Mouse (Mus musculus) Patski (cell line): ENCODE results near the gene Snd1. TPM values are rescaled to one million over a fixed set of nuclear protein-coding genes. Genes with fewer than 3 reads are reported as not detected.

Experiments
- ATAC-seq: fragments of 100-300 bp; one replicate; pipeline ENCODE4 v1.8.0; 2021
- CTCF ChIA-PET: fragments of 350-600 bp; sonication (Branson Sonifier 250); formaldehyde crosslinking; loops from one replicate; lab custom pipeline; 2022; ENCODE audit warnings: inconsistent platforms; lab: Charles Lee
- POLR2A ChIA-PET: fragments of 350-600 bp; sonication (Branson Sonifier 250); formaldehyde crosslinking; loops from one replicate; lab custom pipeline; 2022; ENCODE audit warnings: antibody characterized with exemption, inconsistent platforms; lab: Charles Lee
- DNase-seq: peaks from one replicate; pipeline ENCODE4 v3.0.0-alpha.2; 2011; ENCODE audit warnings: low read depth, low spot score
- H3K27me3 ChIP-seq: fragments of 371-371 bp; one replicate; pipeline ENCODE4 v1.5.1; 2021
- CTCF ChIP-seq: fragments of 100-300 bp; IDR thresholded peaks from one replicate; pipeline ENCODE4 v1.5.1; 2021
- in situ Hi-C: fragments of 300-500 bp; cut with MboI; formaldehyde crosslinking; loops from 3 replicates; pipeline ENCODE4 v1.11.1; 2018; ENCODE audit warnings: low pct_unique_long_range_greater_than_20kb, mixed read lengths
- polyA plus RNA-seq: library from polyadenylated mRNA; unstranded; gene quantifications from one replicate; pipeline ENCODE4 v1.2.3, GENCODE M21; 2021

Snd1 gene
- polyA plus RNA-seq, 1 experiment from 2014 or later = 107 TPM

GRCm38 (mm10) chr6:28853654-28854053 lies 378.7 kb downstream of the Snd1 start:
- peak; percentile 22 for ATAC-seq
- in situ Hi-C loops = no loop called here
- POLR2A ChIA-PET = no interaction called here
- no peak for DNase-seq
- TF ChIP-seq CTCF = no peak
- CTCF ChIA-PET = interaction anchor here (1.5 to 1.9 kb wide), 2 partner anchors 11 to 13 kb away, joined by 4 read pairs; no protein-coding TSS in a partner anchor
- H3K27me3 ChIP-seq = no peaks in the 10 kb centered on the region

GRCm38 (mm10) chr6:28854598-28854997 lies 379.7 kb downstream of the Snd1 start:
- in situ Hi-C loops = no loop called here
- no peak for TF ChIP-seq CTCF
- no peak for DNase-seq
- ATAC-seq = no peak
- ChIA-PET CTCF (interaction anchor here (1.5 kb wide), 2 partner anchors 9 to 10 kb away, joined by 4 read pairs; no protein-coding TSS in a partner anchor), POLR2A (no interaction called here)
- no peaks in the 10 kb centered on the region for H3K27me3 ChIP-seq

GRCm38 (mm10) chr6:28855442-28855841 lies 380.5 kb downstream of the Snd1 start:
- in situ Hi-C loops = no loop called here
- ATAC-seq (no peak), DNase-seq (no peak)
- CTCF ChIA-PET = interaction anchor here (1.5 kb wide), 1 partner anchor 9 kb away, joined by 4 read pairs; no protein-coding TSS in a partner anchor
- no peaks in the 10 kb centered on the region for H3K27me3 ChIP-seq
- TF ChIP-seq CTCF = no peak
- POLR2A ChIA-PET = no interaction called here

- ATAC-seq = no peak
- in situ Hi-C loops = no loop called here
- DNase-seq = no peak
- H3K27me3 ChIP-seq = no peaks in the 10 kb centered on the region
- ChIA-PET POLR2A (no interaction called here), CTCF (no interaction called here)
- TF ChIP-seq CTCF = no peak
These were observed 381.9 kb downstream of the Snd1 start for GRCm38 (mm10) chr6:28856789-28857188.

- in situ Hi-C loops = no loop called here
- ChIA-PET CTCF (no interaction called here), POLR2A (no interaction called here)
- H3K27me3 ChIP-seq = no peaks in the 10 kb centered on the region
- TF ChIP-seq CTCF = no peak
- DNase-seq (no peak), ATAC-seq (no peak)
These were observed 382.6 kb downstream of the Snd1 start for GRCm38 (mm10) chr6:28857198-28858180.

GRCm38 (mm10) chr6:28859094-28859493 lies 384.2 kb downstream of the Snd1 start:
- no peaks in the 10 kb centered on the region for H3K27me3 ChIP-seq
- in situ Hi-C loops = no loop called here
- ChIA-PET POLR2A (no interaction called here), CTCF (no interaction called here)
- no peak for ATAC-seq
- DNase-seq = no peak
- TF ChIP-seq CTCF = no peak

- ChIA-PET POLR2A (interaction anchor here (1.0 kb wide), 1 partner anchor 9 kb away, joined by 3 read pairs; no protein-coding TSS in a partner anchor), CTCF (interaction anchor here (1.2 to 1.5 kb wide), 2 partner anchors 10 to 17 kb away, joined by 3 read pairs; no protein-coding TSS in a partner anchor)
- no peaks in the 10 kb centered on the region for H3K27me3 ChIP-seq
- ATAC-seq = no peak
- TF ChIP-seq CTCF = no peak
- in situ Hi-C loops = no loop called here
- no peak for DNase-seq
These were observed 385.5 kb downstream of the Snd1 start for GRCm38 (mm10) chr6:28860450-28860849.

GRCm38 (mm10) chr6:28860922-28861321 lies 386.0 kb downstream of the Snd1 start:
- DNase-seq (no peak), ATAC-seq (no peak)
- H3K27me3 ChIP-seq = no peaks in the 10 kb centered on the region
- CTCF ChIA-PET = interaction anchor here (1.5 kb wide), 1 partner anchor 9 kb away, joined by 3 read pairs; no protein-coding TSS in a partner anchor
- no peak for TF ChIP-seq CTCF
- POLR2A ChIA-PET = interaction anchor here (1.0 to 1.3 kb wide), 2 partner anchors 8 to 13 kb away, joined by 3 read pairs; no protein-coding TSS in a partner anchor
- in situ Hi-C loops = no loop called here

GRCm38 (mm10) chr6:28862304-28862703 lies 387.4 kb downstream of the Snd1 start:
- no peaks in the 10 kb centered on the region for H3K27me3 ChIP-seq
- in situ Hi-C loops = no loop called here
- ATAC-seq (no peak), DNase-seq (no peak)
- POLR2A ChIA-PET = interaction anchor here (1.3 kb wide), 1 partner anchor 14 kb away, joined by 3 read pairs; no protein-coding TSS in a partner anchor
- CTCF ChIA-PET = no interaction called here
- no peak for TF ChIP-seq CTCF

GRCm38 (mm10) chr6:28864684-28865083 lies 389.7 kb downstream of the Snd1 start:
- ATAC-seq (no peak), DNase-seq (no peak)
- no peaks in the 10 kb centered on the region for H3K27me3 ChIP-seq
- CTCF ChIA-PET = interaction anchor here (1.3 kb wide), 1 partner anchor 11 kb away, joined by 4 read pairs; no protein-coding TSS in a partner anchor
- TF ChIP-seq CTCF = no peak
- POLR2A ChIA-PET = no interaction called here
- in situ Hi-C loops = no loop called here
